Mouse (Mus musculus) C2C12 (cell line): Measurements from ENCODE around the gene Inip. TPM values are rescaled to one million over a fixed set of nuclear protein-coding genes. Genes with fewer than 3 reads are reported as not detected.

ENCODE experiments used
- H3K27me3 ChIP-seq: one replicate; pipeline ENCODE4 v1.6.1; 2011; ENCODE audit not compliant: control insufficient read depth, insufficient read depth, insufficient read length
- H3K36me3 ChIP-seq: one replicate; pipeline ENCODE4 v1.6.1; 2011; ENCODE audit not compliant: control insufficient read depth, insufficient read depth
- H3K4me3 ChIP-seq: one replicate; pipeline ENCODE4 v1.5.1; 2011; ENCODE audit warnings: mild to moderate bottlenecking, control low read depth; ENCODE audit not compliant: poor library complexity, insufficient read depth, severe bottlenecking
- H3K79me2 ChIP-seq: one replicate; pipeline ENCODE4 v1.6.1; 2011; ENCODE audit not compliant: control insufficient read depth, insufficient read depth
- H3K79me3 ChIP-seq: one replicate; pipeline ENCODE4 v1.6.1; 2011; ENCODE audit warnings: low read depth, control low read depth
- H3ac ChIP-seq: one replicate; pipeline ENCODE3; 2011; ENCODE audit warnings: low read depth; ENCODE audit not compliant: control insufficient read depth, insufficient read length
- CEBPB ChIP-seq: IDR thresholded peaks from one replicate; pipeline ENCODE4 v1.6.1; 2011; ENCODE audit warnings: low read depth, mild to moderate bottlenecking, control low read depth, moderate library complexity
- CTCF ChIP-seq: IDR thresholded peaks from one replicate; pipeline ENCODE4 v1.5.1; 2011; ENCODE audit not compliant: control insufficient read depth, insufficient read depth, insufficient read length
- FOSL1 ChIP-seq: IDR thresholded peaks from one replicate; pipeline ENCODE4 v1.8.0; 2011; ENCODE audit warnings: mild to moderate bottlenecking, low read length; ENCODE audit not compliant: poor library complexity, insufficient read depth, severe bottlenecking
- MAX ChIP-seq: IDR thresholded peaks from one replicate; pipeline ENCODE4 v1.6.1; 2011; ENCODE audit warnings: mild to moderate bottlenecking, control low read depth
- MYOD1 ChIP-seq: IDR thresholded peaks from one replicate; pipeline ENCODE4 v1.6.1; 2011; ENCODE audit warnings: low read depth; ENCODE audit not compliant: control insufficient read depth, insufficient read length
- MYOG ChIP-seq: IDR thresholded peaks from one replicate; pipeline ENCODE4 v1.6.1; 2011; ENCODE audit not compliant: control insufficient read depth, insufficient read length; ENCODE audit errors: extremely low read depth
- USF1 ChIP-seq: IDR thresholded peaks from one replicate; pipeline ENCODE4 v1.6.1; 2011; ENCODE audit warnings: low read depth, mild to moderate bottlenecking, control low read depth, moderate library complexity
- polyA plus RNA-seq: library from polyadenylated mRNA; unstranded; fragments of >200 nt; fragmentation: generic; extraction: Trizol; gene quantifications from one replicate; pipeline ENCODE4 v1.2.1, GENCODE M21; 2012; ENCODE audit warnings: missing spikeins

Inip gene
- polyA plus RNA-seq, 1 experiment = 12.9 TPM

DNA sequence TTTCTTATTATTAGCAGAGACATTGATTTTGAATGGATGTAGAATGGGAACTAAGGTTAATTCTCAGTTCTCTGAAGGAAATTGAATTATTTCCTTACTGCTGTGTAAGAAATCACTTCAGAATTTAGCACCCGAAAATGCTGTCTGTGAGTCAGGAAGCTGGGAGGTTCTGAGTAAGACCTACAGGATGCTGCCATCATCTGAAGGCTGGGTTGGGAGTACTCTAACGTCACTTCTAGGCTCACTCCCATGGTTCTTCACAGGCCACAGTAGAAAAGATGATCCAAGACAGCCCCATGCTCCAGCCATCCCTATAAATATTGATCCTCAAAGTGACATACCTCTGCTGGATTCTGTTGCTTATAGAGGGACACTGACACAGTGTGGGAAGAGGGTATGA, 6.1 kb upstream of the Inip start:
- no peak overlapping the region for H3ac ChIP-seq
- H3K79me3 ChIP-seq = peaks cover 4% of the 10 kb centered on the region
- H3K36me3 ChIP-seq = no peaks in the 10 kb centered on the region
- H3K4me3 ChIP-seq = no peak overlapping the region
- no peaks in the 10 kb centered on the region for H3K27me3 ChIP-seq
- peaks cover 12% of the 10 kb centered on the region for H3K79me2 ChIP-seq
- TF ChIP-seq FOSL1 (no peak), CEBPB (no peak), MYOD1 (no peak), MYOG (no peak), MAX (no peak), USF1 (no peak), CTCF (no peak)

DNA sequence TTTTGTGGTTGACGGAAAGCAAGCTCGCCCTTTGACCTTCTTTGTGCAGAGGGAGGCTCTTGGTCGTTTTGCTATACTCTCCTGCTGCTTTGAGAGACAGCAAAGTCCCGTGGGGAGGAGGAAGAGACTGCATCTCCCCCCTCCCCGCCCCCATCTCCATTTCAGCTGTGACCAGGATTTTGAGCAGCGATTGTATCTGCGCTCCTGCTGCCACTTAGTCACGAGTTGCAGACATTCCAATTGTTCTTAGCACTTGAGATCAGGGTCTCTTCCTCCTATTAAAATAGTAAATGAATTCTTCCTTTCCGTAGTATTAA, 5.4 kb upstream of the Inip start:
- no peak for TF ChIP-seq MAX
- TF ChIP-seq CTCF = no peak
- TF ChIP-seq CEBPB = no peak
- TF ChIP-seq USF1 = no peak
- TF ChIP-seq MYOG = no peak
- no peak for TF ChIP-seq FOSL1
- no peak for TF ChIP-seq MYOD1
- Histone ChIP-seq H3K4me3 (peak overlapping the region; percentile 68), H3K27me3 (no peaks in the 10 kb centered on the region), H3K79me2 (peaks cover 12% of the 10 kb centered on the region), H3K36me3 (no peaks in the 10 kb centered on the region), H3K79me3 (peaks cover 4% of the 10 kb centered on the region), H3ac (peak overlapping the region; percentile 19)

- peak overlapping the region; percentile 68 for H3K4me3 ChIP-seq
- peak overlapping the region; percentile 84 for H3ac ChIP-seq
- peaks cover 12% of the 10 kb centered on the region for H3K79me2 ChIP-seq
- peak; percentile 70 for TF ChIP-seq USF1
- no peak for TF ChIP-seq MYOG
- no peak for TF ChIP-seq MAX
- no peak for TF ChIP-seq CEBPB
- no peak for TF ChIP-seq CTCF
- no peak for TF ChIP-seq FOSL1
- peak; percentile 15 for TF ChIP-seq MYOD1
- no peaks in the 10 kb centered on the region for H3K27me3 ChIP-seq
- peaks cover 4% of the 10 kb centered on the region for H3K79me3 ChIP-seq
- no peaks in the 10 kb centered on the region for H3K36me3 ChIP-seq
Observed at GRCm38 (mm10) chr4:59805968-59806878, 4.8 kb upstream of the Inip start.

- TF ChIP-seq MYOG = no peak
- peak within 1 kb of the TSS; percentile 84 for H3ac ChIP-seq
- H3K4me3 ChIP-seq = peak within 1 kb of the TSS; percentile 68
- peaks cover 4% of the 10 kb centered on the region for H3K79me3 ChIP-seq
- peaks cover 12% of the 10 kb centered on the region for H3K79me2 ChIP-seq
- no peaks in the 10 kb centered on the region for H3K27me3 ChIP-seq
- H3K36me3 ChIP-seq = no peaks in the 10 kb centered on the region
Observed at GRCm38 (mm10) chr4:59805181-59805967, 4.0 kb upstream of the Inip start, which contains the start of gene Snx30. Snx30 (plus strand) TSS chr4:59805840.

DNA sequence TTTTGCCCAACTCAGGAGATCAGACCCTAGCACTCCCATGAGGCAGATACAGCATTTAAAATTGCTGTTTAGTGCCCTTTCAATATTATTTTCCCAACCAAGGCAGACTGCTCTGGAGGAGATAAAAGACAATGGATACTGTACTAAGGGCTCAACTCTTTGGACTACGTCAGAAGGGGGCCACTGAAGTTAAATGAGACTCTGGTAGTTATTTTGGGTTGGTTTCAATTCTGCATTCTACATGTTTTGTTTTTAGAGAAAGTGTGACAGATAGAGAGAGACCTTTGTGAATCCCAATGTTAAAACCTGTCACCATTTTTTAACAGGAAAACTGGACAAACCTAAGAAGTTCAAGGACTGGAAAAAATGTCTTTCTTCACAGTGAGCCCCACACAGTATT, 3.4 kb upstream of the Inip start:
- Histone ChIP-seq H3K36me3 (no peaks in the 10 kb centered on the region), H3K79me3 (peaks cover 4% of the 10 kb centered on the region), H3ac (no peak overlapping the region), H3K4me3 (no peak overlapping the region), H3K27me3 (no peaks in the 10 kb centered on the region), H3K79me2 (peaks cover 12% of the 10 kb centered on the region)
- TF ChIP-seq MYOD1 (no peak), CTCF (no peak), CEBPB (no peak), FOSL1 (no peak), MYOG (no peak), USF1 (no peak), MAX (no peak)
